Mouse (Mus musculus): ENCODE measurements around the gene Nostrin.

DNA sequence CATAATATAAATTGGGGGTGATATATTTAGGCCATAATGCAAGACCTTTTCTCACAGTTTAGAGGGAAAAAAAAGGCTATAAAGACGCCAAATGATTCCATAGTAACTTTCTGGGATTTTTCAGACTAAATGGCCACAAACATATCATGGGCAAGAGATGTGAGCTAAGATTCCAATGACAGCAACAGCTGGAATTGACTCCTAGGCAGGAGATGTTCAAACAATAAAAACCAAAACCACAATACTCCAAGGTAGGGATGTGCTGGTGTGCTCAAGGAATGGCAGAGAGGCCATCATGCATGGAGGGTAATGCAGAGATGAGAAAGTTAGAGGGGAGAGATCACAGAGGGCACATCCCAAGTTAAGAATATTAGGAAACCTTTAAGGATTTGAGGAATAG, 16.6 kb upstream of the Nostrin start:
- no peak for TF ChIP-seq CTCF (IDR thresholded peaks at IDR 0.05; ENCODE audit: low read depth)
- no peak for TF ChIP-seq EP300 (IDR thresholded peaks at IDR 0.05; ENCODE audit: low read depth)
